Mouse (Mus musculus): Measurements from ENCODE around the gene Arhgap20. TPM values are rescaled to one million over a fixed set of nuclear protein-coding genes. Genes with fewer than 3 reads are reported as not detected.

Arhgap20 gene
- total RNA-seq (2023): not detected

GRCm38 (mm10) chr9:51764921-51765416, at the start of gene Arhgap20:
Gene Arhgap20, plus strand, starts transcription at chr9:51765337.

Other genes starting within 250 kb of the Arhgap20 start
- gene Fdx1, start 198.2 kb downstream of the Arhgap20 start, total RNA-seq (2023): 10 to 100 TPM in 1 of 2 experiments, 1 to 10 TPM in 1; 9.4 to 10.9 TPM